Mouse (Mus musculus): ENCODE data around the gene Bend6.

Bend6 gene

GRCm38 (mm10) chr1:33927466-33927865, 19.9 kb upstream of the Bend6 start:
- no peak for TF ChIP-seq GATA4 (IDR thresholded peaks at IDR 0.05; ENCODE audit: insufficient replicate concordance, low read length)

- no peak for TF ChIP-seq GATA4 (IDR thresholded peaks at IDR 0.05; ENCODE audit: insufficient replicate concordance, low read length)
These were observed 17.7 kb upstream of the Bend6 start for GRCm38 (mm10) chr1:33925283-33925682.

- TF ChIP-seq GATA4 (IDR thresholded peaks at IDR 0.05; ENCODE audit: insufficient replicate concordance, low read length), result no peak
These were observed 15.4 kb upstream of the Bend6 start for GRCm38 (mm10) chr1:33922975-33923374.

GRCm38 (mm10) chr1:33916554-33916953, 8.9 kb upstream of the Bend6 start:
- TF ChIP-seq GATA4 (IDR thresholded peaks at IDR 0.05; ENCODE audit: insufficient replicate concordance, low read length), result no peak

DNA sequence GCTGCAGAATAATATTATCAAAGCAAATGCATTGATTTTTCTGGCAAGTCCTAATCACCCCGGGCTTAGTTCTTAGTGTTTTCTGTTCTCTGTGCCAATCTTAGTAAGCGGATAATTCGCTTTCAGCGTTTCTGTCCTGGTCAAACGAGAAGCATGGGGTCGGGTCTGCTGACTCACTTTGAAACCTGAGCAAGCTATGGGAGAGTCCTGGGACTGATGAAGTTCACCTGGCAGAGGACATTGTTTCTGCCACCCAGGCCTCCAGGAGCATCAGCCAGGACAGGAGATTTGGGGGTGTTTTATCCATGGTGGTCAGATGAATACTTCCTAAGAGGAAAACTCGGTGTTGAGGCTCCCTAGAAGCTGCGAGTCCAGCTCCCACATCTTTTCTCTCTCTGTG, 4.0 kb upstream of the Bend6 start:
- no peak for TF ChIP-seq GATA4 (IDR thresholded peaks at IDR 0.05; ENCODE audit: insufficient replicate concordance, low read length)

- TF ChIP-seq GATA4 (IDR thresholded peaks at IDR 0.05; ENCODE audit: insufficient replicate concordance, low read length), result no peak
These were observed 761 bp upstream of the Bend6 start, which contains the start of gene Dst for GRCm38 (mm10) chr1:33908191-33908962. Dst (plus strand) TSS chr1:33908225.

GRCm38 (mm10) chr1:33906927-33907326, 689 bp downstream of the Bend6 start:
- no peak for TF ChIP-seq GATA4 (IDR thresholded peaks at IDR 0.05; ENCODE audit: insufficient replicate concordance, low read length)

DNA sequence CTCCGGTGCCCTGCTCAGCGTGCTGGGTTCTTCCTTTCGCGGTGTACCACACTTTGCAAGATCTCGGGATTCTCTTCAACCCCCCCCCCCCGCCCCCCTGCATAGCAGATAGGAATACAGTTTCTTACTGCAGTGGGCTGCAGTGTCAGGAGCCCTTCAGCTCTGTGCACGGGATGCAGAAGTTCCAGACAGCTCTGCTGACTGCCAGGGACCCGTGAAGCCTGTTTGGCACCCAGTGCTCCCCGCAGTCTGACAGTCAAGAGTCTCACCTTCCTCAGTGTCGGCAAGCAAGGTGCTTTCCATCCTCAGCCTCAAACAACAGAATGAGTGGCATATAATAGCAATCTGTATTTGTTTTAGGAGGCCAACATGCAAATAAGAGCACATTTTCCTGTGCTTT, 1.4 kb downstream of the Bend6 start:
- TF ChIP-seq GATA4 (IDR thresholded peaks at IDR 0.05; ENCODE audit: insufficient replicate concordance, low read length), result no peak

- TF ChIP-seq GATA4 (IDR thresholded peaks at IDR 0.05; ENCODE audit: insufficient replicate concordance, low read length), result no peak
These were observed 4.0 kb downstream of the Bend6 start for GRCm38 (mm10) chr1:33903587-33903986.

DNA sequence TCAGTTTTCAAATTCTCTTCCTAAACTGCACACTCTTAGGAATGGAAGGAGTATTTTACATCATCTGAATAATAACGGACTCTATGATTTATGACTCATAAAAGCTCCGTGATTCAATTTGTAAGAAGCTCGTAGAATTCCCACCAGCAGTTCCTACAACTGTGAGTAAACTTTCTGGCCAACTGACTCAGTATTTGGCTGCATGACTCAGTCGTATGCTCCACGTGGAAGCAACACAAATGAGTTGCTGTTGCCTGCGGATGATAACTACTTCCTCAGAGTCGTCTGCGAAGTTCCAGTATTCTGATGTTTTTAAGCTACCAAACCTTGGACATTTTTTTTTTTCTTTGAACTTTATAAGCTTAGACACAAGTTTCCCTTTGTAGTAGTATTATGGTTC, 7.4 kb downstream of the Bend6 start:
- TF ChIP-seq GATA4 (IDR thresholded peaks at IDR 0.05; ENCODE audit: insufficient replicate concordance, low read length), result no peak

DNA sequence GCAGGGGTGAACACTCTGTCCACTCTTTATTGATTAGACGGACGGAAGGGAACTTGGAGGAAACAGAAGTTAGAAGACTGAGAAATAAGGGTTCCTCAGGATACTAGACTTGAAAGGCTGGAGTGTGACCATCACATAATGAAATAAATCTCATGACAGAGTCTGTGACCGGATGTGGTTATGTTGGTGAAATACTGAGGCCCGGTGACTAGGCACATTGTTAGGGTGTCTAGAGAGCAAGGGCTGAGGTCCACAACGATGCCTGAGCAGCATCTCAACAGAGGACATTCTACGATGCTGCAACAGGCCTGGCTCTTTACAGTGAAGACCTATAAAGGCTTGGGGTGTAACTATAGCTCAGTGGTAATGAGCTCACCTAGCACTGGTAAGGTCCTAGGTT, 9.2 kb downstream of the Bend6 start:
- TF ChIP-seq GATA4 (IDR thresholded peaks at IDR 0.05; ENCODE audit: insufficient replicate concordance, low read length), result no peak

DNA sequence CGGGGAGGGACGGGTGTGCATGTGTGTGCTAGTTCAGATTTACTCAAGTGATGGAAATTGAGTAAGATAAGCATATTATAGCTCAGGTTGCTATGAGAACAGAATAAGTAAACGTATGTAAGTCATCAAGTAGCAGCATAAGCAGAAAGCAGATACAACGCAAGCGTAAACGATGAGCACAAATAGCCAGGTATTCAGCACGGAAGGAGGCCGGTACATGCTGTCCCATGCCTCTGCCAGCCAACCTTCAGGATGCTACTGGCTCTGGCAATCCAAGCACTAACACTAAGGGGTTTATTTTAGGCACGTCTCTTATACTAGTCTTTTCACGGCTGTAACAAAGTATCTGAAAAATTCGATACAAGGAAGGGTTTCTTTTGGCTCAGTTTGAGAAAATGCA, 10.2 kb downstream of the Bend6 start:
- TF ChIP-seq GATA4 (IDR thresholded peaks at IDR 0.05; ENCODE audit: insufficient replicate concordance, low read length), result no peak

- no peak for TF ChIP-seq GATA4 (IDR thresholded peaks at IDR 0.05; ENCODE audit: insufficient replicate concordance, low read length)
These were observed 10.9 kb downstream of the Bend6 start for GRCm38 (mm10) chr1:33896666-33897065.

GRCm38 (mm10) chr1:33896116-33896515, 11.5 kb downstream of the Bend6 start:
- TF ChIP-seq GATA4 (IDR thresholded peaks at IDR 0.05; ENCODE audit: insufficient replicate concordance, low read length), result no peak

GRCm38 (mm10) chr1:33892784-33893183, 14.8 kb downstream of the Bend6 start:
- TF ChIP-seq GATA4 (IDR thresholded peaks at IDR 0.05; ENCODE audit: insufficient replicate concordance, low read length), result no peak

GRCm38 (mm10) chr1:33883102-33883839, 24.3 kb downstream of the Bend6 start:
- no peak for TF ChIP-seq GATA4 (IDR thresholded peaks at IDR 0.05; ENCODE audit: insufficient replicate concordance, low read length)
